Mouse (Mus musculus) cerebellum, postnatal 25 days (tissue): ENCODE measurements around the gene Slc51a.

ENCODE experiments used
- DNase-seq, 2 experiments: peaks; one replicate each; pipeline ENCODE4 v3.0.0; 2021; ENCODE audit warnings: mixed read lengths in 2 of 2

Gene Slc51a

GRCm38 (mm10) chr16:32487234-32488111 lies at the start of gene Slc51a:
Gene Slc51a, minus strand, starts transcription at chr16:32487879.
- DNase-seq: no peak

GRCm38 (mm10) chr16:32535157-32535751 lies 47.6 kb upstream of the Slc51a start:
- DNase-seq: no peak

- no peak for DNase-seq
Measured at GRCm38 (mm10) chr16:32532878-32533826, 45.5 kb upstream of the Slc51a start.

GRCm38 (mm10) chr16:32526906-32527305 lies 39.2 kb upstream of the Slc51a start:
- DNase-seq: no peak

GRCm38 (mm10) chr16:32524244-32524615 lies 36.6 kb upstream of the Slc51a start:
- no peak for DNase-seq

- peak; percentile 61 to 79 for DNase-seq
Measured at GRCm38 (mm10) chr16:32523462-32524243, 36.0 kb upstream of the Slc51a start.

- DNase-seq: no peak
Measured at GRCm38 (mm10) chr16:32522578-32523194, 35.0 kb upstream of the Slc51a start.

- no peak for DNase-seq
Measured at GRCm38 (mm10) chr16:32520372-32520748, 32.7 kb upstream of the Slc51a start.

GRCm38 (mm10) chr16:32519656-32520371 lies 32.1 kb upstream of the Slc51a start:
- no peak for DNase-seq

- no peak for DNase-seq
Measured at GRCm38 (mm10) chr16:32517785-32518481, 30.3 kb upstream of the Slc51a start.

- DNase-seq: no peak
Measured at GRCm38 (mm10) chr16:32516006-32516962, 28.6 kb upstream of the Slc51a start.

GRCm38 (mm10) chr16:32513948-32514347 lies 26.3 kb upstream of the Slc51a start:
- DNase-seq: no peak

- no peak for DNase-seq
Measured at GRCm38 (mm10) chr16:32513401-32513800, 25.7 kb upstream of the Slc51a start.

- DNase-seq: peak; percentile 36 to 43
Measured at GRCm38 (mm10) chr16:32512921-32513320, 25.2 kb upstream of the Slc51a start.

GRCm38 (mm10) chr16:32511827-32512490 lies 24.3 kb upstream of the Slc51a start:
- no peak for DNase-seq

- no peak for DNase-seq
Measured at GRCm38 (mm10) chr16:32511338-32511734, 23.7 kb upstream of the Slc51a start.

- no peak for DNase-seq
Measured at GRCm38 (mm10) chr16:32510399-32511337, 23.0 kb upstream of the Slc51a start.
